Mouse (Mus musculus): Measurements from ENCODE around the gene Gtpbp10.

Gene Gtpbp10

DNA sequence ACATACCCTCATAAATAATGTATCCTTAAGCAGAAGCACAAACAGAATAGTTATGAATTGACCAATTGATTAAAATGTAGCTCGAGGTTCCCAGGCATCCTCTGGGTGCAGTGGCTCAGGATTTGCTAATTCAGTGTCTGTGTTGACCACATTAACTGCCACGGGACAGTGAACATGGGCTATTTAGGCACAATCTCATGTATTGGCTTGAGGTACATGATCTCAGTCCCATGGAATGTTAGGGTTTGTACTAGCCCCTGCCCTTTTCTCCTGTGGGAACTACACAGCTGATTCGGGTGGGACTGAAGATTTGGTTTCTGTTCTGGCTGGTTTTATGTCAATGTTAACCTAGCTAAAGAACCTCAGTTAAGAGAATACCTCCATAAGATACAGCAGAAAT lies 62.9 kb downstream of the Gtpbp10 start:
- no peak for DNase-seq (ENCODE audit: low spot score)

DNA sequence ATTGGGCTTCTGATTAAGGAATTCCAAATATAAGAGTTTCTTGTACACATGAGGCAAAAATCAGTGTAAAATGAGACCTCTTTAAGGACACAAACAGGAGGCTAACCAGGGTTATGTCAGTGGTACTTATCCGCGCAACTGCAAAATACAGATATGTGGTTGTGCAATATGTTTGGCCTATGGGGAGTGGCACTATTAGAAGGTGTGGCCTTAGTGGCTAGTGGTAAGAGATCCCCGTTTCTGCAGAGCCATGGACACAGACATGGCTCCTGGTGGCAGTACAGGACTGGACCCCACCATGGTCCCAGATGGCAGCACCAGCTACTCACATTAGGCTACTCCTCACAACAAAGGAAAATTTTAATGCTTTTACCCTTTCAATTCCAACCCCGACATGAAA lies 64.3 kb downstream of the Gtpbp10 start:
- DNase-seq (ENCODE audit: low spot score), result no peak

DNA sequence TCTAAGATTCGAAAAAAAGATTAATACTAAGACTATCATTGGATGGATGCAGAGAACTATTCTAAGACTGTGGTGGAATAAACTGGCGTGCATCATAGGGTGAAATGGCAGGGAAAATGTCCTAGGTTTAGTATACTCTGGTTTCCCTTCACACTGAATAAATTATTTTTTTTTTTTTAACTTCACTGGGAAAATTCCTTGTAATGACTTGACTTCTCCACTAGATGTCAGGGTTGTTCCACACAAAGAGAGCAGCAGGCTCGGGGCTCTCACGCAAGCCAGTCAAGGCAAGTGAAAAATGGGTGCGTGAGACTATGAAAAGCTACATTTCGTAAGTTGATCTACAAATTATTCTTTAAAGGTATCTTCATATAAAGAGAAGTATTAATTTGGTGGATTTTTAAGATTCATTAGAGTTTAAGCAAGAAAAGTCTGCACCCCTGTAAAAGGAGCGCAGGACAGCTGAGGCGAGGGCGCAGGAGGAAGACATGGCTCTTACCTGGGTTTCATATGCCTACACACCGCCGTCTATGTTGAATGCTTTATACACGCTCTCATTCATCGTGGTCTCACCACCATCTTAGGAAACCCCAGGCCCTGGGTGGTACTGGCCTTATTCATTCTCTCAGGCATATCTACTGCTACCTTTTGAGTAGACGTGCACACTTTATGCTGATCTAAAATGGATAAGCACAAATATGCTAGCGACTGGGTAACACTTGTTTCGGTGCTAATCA lies 64.9 kb downstream of the Gtpbp10 start:
- DNase-seq (ENCODE audit: low spot score), result peak; percentile 74

DNA sequence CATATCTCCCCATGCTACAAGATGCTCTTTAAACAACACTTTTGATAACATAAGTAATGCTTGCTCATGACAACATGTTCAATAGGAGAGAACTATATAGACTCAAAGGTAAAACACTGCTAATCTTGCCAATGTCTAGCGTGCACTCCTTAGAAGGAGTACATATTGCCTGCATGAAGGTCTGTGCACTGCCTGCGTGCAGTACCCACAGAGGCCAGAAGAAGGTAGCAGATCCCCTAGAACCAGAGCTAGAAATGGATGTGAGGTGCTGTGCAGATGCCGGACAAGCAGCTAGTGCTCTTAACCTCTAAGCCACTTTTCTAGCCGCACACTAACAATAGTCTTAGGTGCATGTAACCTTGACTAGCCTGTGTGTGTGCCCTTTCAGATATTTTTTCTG lies 67.2 kb downstream of the Gtpbp10 start:
- DNase-seq (ENCODE audit: low spot score), result no peak
